Mouse (Mus musculus) cerebellum, postnatal 25 days (tissue): ENCODE data around the gene Edem3.
"Not testable (repeated sequence)": the region's sequence is repeated elsewhere in the genome, so short reads cannot be mapped to it uniquely, and the experiment has no call there.

Source experiments
- DNase-seq, 2 experiments: peaks; one replicate each; pipeline ENCODE4 v3.0.0; 2021; ENCODE audit warnings: mixed read lengths in 2 of 2

The Edem3 gene

GRCm38 (mm10) chr1:151812004-151812712 is 57.0 kb downstream of the Edem3 start:
- DNase-seq = no peak

GRCm38 (mm10) chr1:151816051-151816450 is 60.9 kb downstream of the Edem3 start:
- no peak for DNase-seq

- no peak for DNase-seq
Observed at GRCm38 (mm10) chr1:151819190-151819589, 64.0 kb downstream of the Edem3 start.

- peak; percentile 64 to 83 for DNase-seq
Observed at GRCm38 (mm10) chr1:151820457-151820856, 65.3 kb downstream of the Edem3 start.

- DNase-seq = no peak
Observed at GRCm38 (mm10) chr1:151825065-151825464, 69.9 kb downstream of the Edem3 start.

- DNase-seq = no peak
Observed at GRCm38 (mm10) chr1:151831791-151832190, 76.6 kb downstream of the Edem3 start.

GRCm38 (mm10) chr1:151835261-151835660 is 80.1 kb downstream of the Edem3 start:
- DNase-seq = peak in 1 of 2 experiments; percentile 36

GRCm38 (mm10) chr1:151840345-151840744 is 85.2 kb downstream of the Edem3 start:
- not testable (repeated sequence) for DNase-seq

- no peak for DNase-seq
Observed at GRCm38 (mm10) chr1:151845252-151845832, 90.2 kb downstream of the Edem3 start.

- DNase-seq = peak in 1 of 2 experiments; percentile 64
Observed at GRCm38 (mm10) chr1:151845926-151846782, 91.0 kb downstream of the Edem3 start.

GRCm38 (mm10) chr1:151848286-151848685 is 93.1 kb downstream of the Edem3 start:
- DNase-seq = no peak

GRCm38 (mm10) chr1:151849993-151850608 is 94.9 kb downstream of the Edem3 start:
- DNase-seq = no peak

- DNase-seq = no peak
Observed at GRCm38 (mm10) chr1:151851051-151851848, 96.1 kb downstream of the Edem3 start.

- no peak for DNase-seq
Observed at GRCm38 (mm10) chr1:151851976-151852375, 96.8 kb downstream of the Edem3 start.

GRCm38 (mm10) chr1:151855561-151855960 is 100.4 kb downstream of the Edem3 start:
- no peak for DNase-seq

- DNase-seq = no peak
Observed at GRCm38 (mm10) chr1:151858474-151858873, 103.3 kb downstream of the Edem3 start.

GRCm38 (mm10) chr1:151861334-151861995 is 106.3 kb downstream of the Edem3 start:
- DNase-seq = no peak

GRCm38 (mm10) chr1:151862109-151862508 is 106.9 kb downstream of the Edem3 start:
- DNase-seq = no peak

GRCm38 (mm10) chr1:151863135-151863796 is 108.1 kb downstream of the Edem3 start:
- no peak for DNase-seq

- peak in 1 of 2 experiments; percentile 43 for DNase-seq
Observed at GRCm38 (mm10) chr1:151863797-151864147, 108.6 kb downstream of the Edem3 start.

- DNase-seq = no peak
Observed at GRCm38 (mm10) chr1:151864326-151864725, 109.2 kb downstream of the Edem3 start.
